Mouse (Mus musculus) G1E (cell line): ENCODE data around the gene Emc9.

Source experiments
- CTCF ChIP-seq: IDR thresholded peaks from 2 replicates; pipeline ENCODE4 v1.5.1; 2012; ENCODE audit warnings: low read depth, low read length, inconsistent platforms, mixed read lengths
- GATA1 ChIP-seq: IDR thresholded peaks from 2 replicates; pipeline ENCODE4 v1.6.1; 2012; ENCODE audit warnings: borderline replicate concordance, low read length, inconsistent platforms, mixed read lengths
- GATA2 ChIP-seq: IDR thresholded peaks from 2 replicates; pipeline ENCODE4 v1.6.1; 2012; ENCODE audit warnings: low read depth, low read length, inconsistent platforms, borderline replicate concordance
- POLR2AphosphoS5 ChIP-seq: IDR thresholded peaks from 2 replicates; pipeline ENCODE4 v1.6.1; 2012; ENCODE audit warnings: low read depth, low read length, inconsistent platforms; ENCODE audit not compliant: insufficient replicate concordance
- TAL1 ChIP-seq: conservative IDR thresholded peaks from 2 replicates; pipeline ENCODE4 v1.6.1; 2012; ENCODE audit warnings: low read depth, low read length, inconsistent platforms, mixed read lengths

DNA sequence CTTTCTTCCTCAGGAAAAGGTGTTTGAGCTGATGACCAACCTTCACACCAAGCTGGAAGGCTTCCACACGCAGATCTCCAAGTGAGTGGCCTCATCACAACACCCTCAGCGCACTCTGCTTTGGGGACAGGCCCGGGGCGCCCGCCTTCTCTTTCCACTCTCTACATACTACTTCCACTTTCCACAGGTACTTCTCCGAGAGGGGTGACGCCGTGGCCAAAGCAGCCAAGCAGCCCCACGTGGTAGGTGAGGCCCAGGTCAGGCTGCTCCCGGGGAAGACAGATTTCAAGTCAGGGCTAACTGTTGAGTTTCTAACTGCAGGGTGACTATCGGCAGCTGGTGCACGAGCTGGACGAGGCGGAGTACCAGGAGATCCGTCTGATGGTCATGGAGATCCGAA, 4.4 kb downstream of the Emc9 start:
- TF ChIP-seq GATA2 (no peak), CTCF (no peak), POLR2AphosphoS5 (no peak), GATA1 (no peak), TAL1 (no peak)
